Mouse (Mus musculus) frontal cortex, postnatal 36 days (tissue): ENCODE measurements around the gene Rusc2.

Experiments
- DNase-seq, 2 experiments: peaks; one replicate each; pipeline ENCODE4 v3.0.0; 2022; ENCODE audit warnings: low spot score in 2 of 2

Rusc2 gene

DNA sequence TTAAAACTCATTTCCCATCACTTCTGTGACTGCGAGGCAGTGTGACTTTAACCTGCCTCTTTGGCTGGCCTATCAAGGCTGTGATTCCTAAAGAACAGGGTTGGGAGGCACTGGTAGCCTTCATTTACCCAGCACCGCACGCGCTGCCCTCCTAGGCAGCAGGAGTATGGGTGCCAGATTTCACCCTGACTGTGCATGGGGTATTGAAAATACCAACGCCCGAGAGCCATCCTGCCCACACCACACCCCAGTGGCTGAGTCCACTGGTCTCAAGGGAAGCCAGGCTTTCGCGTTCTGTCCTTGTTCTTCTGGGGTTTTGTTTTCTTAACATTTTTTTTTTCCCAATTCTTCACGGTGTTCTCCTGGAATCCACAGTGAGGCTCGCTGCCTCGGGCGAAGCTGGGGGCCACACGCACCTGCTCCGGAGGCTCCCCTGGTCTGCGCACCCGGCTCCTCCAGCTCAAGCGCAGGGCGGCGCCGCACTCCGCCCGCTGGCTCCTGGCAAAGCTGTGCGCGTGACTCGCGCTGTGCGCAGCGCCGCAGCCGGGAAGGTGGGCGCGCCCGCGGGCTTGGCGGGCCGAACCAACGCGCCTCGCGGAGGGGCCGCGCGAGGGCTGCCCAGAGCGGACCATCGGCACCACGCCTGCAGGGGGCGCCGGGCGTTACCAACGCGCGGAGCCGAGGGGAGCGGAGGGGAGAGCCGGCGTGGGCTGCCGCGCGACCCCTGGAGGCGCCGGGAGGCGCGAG, at the start of gene Rusc2:
Gene Rusc2 (plus strand): TSS at position 572 of the 747 bp plus-strand sequence.
- peak; percentile 94 to 96 for DNase-seq

DNA sequence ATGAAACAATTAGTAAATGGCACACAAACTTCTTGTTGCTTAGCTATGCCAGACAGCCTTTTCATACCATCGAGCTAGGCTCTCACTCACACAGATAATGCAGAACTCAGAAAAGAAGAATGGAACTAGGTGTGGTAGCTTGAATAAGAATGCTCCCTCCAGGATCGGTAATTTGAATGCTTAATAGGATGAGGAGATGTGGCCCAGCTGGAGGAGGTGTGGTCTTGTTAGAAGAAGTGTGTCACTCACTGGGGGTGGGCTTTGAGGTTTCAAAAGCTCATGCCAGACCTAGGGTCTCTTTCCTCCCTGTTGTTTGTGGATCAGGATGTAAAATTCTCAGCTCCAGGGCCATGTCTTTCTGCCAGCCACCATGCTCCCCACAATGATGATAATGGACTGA, 47.0 kb upstream of the Rusc2 start:
- DNase-seq, result no peak

DNA sequence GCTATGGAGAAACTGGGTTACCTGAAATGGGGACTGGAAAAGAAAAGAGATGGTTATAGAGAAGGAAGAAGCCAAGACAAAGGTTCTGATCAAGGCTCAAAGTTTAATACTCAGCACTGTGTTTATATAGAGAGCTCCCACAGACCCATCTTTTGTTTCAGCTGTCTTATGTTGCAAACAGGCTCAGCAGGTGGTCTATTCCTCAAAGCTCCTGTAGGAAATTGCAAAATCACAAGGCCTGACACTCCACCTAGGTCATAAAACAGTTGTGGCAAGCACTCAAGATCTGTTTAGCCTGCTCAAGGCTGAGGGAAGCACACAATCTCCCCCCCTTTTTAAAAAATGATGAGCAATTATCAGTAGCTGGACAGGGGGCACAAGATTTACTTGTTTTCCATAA, 45.6 kb upstream of the Rusc2 start:
- no peak for DNase-seq

DNA sequence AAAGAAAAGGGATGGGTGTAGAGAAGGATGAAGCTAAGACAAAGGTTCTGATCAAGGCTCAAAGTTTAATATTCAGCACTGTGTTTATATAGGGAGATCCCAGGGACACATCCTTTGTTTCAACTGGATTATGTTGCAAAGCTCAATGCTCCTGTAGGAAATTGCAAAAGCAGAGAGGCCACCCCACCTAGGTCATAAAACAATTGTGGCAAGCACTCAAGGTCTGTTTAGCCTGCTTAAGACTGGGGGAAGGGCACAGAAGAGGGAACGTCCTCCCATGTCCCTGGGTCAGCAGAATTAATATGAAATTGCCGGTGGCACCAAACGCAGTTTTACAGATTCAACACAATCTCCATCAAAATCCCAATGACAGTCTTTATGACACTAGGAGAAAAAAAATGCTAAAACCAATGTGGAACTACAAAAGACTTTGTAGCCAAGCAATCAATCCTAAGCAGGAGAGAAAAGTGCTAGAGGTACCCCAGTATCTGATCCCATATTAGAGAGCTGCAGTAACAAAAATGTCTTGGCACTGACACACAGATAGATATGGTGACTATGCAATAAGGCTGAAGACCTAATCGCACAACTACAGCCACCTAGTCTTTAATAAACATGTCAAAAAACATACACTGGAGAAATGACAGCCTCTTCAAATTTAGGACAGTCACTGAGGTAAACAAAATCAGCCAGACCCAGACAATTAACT, 41.5 kb upstream of the Rusc2 start:
- DNase-seq, result no peak

DNA sequence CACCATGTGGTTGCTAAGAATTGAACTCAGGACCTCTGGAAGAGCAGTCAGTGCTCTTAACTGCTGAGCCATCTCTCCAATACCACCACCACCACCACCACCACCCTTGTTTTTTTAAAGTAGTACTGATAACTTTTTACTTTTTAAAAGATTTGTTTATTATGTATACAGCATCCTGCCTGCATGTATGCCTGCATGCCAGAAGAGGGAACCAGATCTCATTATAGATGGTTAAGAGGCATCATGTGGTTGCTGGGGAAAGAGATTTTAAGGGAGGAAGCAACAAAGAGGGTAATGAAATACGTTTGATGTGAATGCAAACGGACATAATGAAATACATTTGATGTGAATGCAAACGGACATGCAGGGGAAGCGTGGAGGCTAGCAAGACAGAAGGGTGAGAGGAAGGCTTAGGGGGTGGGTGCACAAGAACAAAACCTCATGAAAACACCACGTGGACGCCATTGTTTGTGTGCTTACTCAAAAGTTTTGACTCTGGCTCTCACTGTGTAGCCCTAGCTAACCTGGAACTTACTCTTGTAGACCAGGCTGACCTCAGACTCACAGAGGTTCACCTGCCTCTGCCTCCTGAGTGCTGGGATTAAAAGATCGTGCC, 40.4 kb upstream of the Rusc2 start:
- DNase-seq, result no peak

DNA sequence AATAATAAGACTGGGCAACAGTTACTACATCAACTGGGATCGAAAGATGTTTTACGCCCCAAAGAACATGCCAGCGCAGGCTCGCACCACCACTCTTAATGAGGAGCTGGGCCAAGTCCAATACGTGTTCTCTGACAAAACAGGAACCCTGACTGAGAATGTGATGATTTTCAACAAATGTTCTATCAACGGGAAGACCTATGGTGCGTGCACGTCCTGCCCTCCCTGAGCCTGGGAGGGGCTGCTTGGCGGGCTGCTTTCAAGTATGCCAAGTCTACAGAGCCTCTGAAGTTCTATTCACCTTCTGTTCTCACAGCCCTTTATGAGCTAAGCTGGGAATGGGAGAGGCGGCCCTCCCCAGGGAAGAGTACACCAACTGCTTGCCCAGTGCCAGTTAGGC, 39.3 kb upstream of the Rusc2 start:
- no peak for DNase-seq

DNA sequence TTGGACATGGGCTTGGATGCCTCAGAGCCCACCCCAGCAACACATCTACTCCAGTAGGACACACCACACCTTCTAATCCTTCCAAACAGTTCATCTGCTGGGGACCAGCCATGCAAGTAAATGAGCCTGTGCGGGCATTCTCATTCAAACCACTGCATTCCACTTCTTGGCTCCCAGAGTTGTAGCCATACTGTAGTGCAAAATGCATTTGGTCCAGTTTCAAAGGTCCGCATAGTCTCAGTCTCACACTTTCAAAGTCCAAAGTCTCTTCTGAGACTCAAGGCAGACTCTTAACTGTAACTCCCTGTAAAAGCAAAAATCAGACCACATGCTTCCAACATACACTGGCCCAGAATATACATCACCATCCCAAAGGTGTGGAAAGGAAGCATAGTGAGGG, 36.8 kb upstream of the Rusc2 start:
- no peak for DNase-seq

DNA sequence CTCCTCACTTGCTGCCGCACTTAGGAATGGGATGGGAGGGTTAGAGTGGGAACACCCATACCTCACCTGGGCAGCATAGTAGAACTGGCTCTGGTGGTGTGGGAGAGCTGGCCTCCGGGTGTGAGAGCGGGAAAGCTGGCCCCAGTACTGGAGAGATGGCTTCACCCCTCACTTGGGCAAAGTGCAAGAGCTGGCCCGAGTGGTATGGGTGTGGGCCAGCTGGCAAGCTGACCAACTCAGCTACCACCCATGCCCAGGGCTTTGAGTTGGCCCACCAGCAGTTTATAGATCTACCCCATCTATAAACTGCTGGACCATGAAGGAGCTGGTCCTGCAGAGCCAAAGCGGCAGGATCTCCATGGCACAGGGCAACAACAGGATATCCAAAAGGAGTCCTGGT, 32.6 kb upstream of the Rusc2 start:
- DNase-seq, result no peak

DNA sequence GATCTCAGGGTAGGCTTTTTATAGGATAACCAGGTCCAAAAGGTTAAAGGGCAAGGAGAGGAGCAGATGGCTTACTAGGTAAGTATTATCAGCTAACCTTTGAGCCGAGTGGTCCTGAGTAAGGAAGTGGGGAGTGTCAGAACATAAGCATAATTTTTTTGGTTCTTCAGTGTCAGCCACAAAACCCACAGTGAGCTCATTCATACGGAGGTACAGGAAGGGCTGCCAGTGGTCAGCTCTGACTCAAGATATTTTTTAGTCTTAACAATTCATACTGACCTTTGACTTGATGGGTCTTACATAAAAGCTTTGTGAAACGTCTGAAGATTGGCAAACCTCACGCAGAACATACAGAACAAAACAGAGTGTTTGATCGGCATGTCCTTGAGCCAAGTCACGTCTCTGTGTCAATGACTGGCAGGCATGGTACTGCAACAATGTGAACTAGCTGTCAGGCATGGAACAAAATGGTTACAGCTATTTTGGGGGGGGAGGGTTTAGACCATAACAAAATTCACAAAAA, 31.7 kb upstream of the Rusc2 start:
- no peak for DNase-seq

DNA sequence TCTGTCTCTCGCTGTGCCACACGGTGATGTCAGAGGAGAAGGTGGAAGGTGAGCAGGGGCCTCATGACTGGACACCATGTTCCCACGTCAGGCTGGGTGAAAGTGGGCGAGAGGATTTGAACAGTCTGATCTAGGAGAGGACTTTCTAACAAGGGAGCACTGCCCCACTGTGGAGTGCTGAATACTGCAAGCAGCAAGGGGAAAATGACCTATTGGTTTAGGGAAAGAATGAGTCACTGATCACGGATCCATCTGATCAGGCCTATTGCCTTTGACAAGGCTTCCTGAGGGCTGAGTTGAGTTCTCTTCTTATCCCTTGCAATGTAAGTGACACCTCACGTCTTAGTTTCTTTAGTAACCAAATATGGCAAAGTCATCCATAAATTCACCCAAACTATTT, 28.1 kb upstream of the Rusc2 start:
- DNase-seq, result no peak

DNA sequence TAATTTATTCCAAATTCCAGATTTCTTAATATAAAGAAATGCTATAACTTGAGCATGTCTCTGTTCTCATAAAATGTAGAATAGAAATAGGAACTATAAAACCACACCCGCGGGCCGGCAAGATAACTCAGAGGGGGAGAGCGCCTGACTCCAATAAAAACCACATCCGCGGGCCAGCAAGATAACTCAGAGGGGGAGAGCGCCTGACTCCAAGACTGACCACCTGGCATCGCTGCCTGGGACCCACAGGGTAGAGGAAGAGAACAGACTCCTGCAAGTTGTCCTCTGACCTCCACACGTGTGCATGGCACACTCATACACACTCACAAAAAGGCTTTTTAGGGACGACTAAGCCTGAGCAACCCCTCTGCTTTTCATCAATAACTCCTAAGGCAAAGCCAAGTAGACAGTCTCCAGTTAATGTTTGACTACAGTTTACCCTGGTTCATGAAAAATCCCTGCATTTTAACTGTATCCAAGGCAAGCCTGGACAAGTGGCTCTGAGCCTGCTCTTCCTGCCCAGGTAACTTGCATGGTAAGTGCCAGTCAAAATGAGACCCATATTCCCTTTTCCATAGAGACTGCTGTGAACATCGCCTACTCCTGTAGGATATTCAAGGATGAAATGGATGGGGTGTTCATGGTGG, 16.7 kb upstream of the Rusc2 start:
- DNase-seq, result no peak

DNA sequence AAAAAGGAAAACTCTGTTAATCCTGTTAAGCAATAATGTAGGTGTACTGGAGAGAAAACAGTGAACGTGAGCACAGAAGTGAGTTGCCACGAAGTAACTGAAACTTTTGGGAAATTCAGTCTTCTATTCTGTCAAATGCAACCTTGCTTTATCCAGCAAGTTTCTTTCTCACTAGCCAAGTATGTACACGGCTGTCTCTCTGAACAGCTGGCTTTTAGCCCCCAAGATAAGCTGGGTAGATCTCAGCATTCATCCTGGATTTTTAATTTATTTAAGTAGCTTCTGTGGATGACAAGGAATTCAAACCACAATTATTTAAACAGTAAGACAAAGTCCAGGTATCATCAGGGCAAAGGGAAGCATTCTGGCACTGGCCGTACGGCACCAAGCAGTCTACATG, 14.5 kb upstream of the Rusc2 start:
- no peak for DNase-seq

DNA sequence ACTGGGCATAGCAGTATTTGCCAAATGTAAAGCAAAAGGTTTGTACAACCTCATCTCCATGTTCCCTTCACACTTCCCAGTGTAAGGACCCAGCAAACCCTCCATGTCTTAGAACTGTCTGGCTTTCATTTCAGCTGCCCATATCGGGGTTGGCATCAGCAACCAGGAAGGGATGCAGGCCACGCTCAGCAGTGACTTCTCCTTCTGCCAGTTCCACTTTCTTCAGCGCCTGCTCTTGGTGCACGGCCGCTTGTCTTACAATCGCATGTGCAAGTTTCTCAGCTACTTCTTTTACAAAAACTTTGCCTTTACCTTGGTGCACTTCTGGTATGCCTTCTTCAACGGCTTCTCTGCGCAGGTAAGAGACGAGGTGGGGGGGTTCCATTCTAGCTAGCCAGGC, 14.0 kb upstream of the Rusc2 start:
- DNase-seq, result no peak

DNA sequence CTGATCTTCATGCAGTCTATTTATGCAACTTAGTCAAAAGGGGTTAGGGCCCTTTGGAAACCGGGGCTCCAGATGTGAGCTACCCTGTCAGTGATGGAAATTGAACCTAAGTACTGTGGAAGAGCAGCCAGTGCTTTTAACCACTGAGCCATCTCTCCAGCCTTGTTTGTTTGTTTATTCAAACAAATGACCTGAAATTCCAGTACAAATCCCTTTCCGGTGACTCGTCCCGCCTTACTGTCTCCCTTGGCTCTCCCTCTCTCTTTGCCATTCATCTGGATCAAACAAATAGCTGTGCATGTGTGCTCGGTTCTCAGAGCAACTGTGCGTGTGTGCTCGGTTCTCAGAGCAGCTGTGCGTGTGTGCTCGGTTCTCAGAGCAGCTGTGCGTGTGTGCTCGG, 10.4 kb upstream of the Rusc2 start:
- no peak for DNase-seq

DNA sequence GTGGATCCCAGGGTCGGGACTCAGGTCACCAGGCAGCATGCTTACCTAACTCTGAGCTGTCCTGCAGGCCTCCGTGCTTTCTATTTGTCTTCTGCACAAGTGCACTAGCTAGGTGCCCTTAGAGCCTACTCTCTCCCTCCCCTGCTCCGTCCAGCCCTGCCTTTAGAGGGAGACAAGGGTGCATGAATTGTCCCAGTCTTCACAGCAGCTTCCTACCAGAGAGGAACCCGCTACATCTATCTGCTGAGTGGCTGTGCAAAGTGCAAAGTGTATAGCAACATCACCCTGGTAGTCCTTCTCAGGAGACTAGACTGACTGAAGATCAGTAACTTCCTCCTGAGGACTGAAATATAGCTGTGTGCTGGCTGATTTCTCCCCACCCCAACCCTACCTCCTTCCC, 9.6 kb upstream of the Rusc2 start:
- no peak for DNase-seq

DNA sequence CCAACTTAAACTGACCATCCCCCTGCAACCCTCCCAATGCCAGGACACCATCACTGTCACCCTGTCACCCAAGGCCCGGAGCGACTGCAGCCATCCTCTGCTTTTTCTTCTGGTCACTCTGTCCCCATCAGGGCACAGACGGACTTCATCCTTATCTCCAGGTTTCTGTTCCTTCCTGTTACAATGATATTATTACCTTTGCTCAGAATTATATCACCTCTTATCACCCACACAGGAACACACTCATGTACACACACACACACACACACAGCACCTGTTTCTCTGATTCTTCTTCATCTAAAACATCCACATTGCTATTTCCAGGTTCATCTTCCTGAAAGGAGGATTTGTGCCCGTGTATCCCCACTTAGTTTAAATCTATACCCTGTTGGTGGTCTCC, 7.5 kb upstream of the Rusc2 start:
- DNase-seq, result no peak

DNA sequence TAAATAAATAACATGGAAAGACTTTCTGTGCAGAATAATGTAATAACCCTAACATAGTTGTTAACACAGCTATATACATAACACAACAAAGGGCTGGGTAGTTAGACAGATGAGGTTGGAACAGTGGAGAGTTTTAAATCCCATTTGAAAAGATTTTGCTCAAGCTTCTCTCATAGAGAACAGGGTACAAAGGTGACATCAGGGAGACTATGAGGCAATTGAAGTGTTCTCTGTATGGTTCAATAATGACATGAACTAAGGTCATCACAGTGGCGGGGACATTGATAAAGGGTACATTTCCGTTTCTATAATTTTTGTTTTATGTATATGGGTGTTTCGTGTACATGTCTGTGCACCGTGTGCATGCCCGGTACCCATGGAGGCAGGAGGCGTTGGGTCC, 2.2 kb upstream of the Rusc2 start:
- DNase-seq, result no peak

DNA sequence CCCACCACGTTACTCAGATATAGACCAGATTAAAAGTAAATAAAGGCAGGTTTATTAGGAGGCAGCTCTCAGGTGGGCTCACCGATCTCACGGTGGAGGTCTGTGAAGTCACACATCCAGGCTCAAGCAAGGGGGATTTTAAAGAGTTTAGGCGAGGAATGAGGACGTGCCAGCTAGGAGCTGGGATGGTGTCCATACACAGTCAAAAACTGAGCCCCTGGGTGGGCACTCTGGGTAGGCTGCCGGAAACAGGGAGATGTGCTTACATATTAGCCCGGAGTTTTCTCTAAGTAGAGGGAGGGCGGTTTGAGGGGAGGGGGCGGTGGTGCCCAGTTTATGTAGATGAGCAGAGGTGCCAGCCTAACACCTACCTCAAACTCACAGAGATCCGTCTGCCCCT, 828 bp upstream of the Rusc2 start:
- no peak for DNase-seq

DNA sequence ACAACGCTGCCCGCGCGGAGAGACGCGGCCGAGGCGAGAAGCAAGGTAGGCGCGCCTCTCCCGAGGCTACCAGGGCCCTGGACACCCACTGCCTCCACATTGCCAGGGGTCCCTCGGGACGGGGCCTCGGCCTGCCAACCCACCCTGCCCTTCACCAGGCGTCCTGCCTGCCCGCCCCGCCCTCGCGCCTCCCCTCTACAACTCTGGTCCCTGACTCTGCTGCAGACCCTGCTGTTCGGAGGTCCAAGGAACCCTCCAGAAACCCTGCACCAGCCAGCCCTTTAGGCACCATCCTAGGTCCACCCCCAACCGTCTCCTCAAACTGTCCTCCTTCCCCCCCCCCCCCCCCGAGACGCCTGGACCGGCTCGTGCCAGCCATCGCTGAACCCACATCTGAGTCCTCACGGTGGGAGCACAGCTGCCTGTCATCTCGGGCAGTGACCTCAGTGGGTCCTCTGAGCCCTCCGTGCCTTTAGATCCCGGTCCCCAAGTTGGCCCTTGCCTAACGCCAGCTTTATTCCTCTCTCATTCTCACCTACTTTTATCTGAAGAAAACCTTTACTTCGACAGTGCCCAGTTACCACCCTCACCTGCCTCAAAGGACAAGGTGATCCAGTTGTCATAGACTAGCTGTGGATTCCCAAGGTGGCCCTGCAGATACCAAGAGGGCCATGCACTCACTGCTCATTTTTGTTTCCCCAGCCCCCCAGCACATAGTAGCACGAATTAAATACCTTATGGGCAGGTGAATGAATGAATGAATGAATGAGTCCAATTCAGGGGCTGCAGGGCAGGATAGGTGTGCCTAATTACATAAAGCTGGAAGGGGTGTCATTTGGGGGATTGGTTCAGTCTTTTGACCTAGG, 609 bp downstream of the Rusc2 start:
- no peak for DNase-seq

DNA sequence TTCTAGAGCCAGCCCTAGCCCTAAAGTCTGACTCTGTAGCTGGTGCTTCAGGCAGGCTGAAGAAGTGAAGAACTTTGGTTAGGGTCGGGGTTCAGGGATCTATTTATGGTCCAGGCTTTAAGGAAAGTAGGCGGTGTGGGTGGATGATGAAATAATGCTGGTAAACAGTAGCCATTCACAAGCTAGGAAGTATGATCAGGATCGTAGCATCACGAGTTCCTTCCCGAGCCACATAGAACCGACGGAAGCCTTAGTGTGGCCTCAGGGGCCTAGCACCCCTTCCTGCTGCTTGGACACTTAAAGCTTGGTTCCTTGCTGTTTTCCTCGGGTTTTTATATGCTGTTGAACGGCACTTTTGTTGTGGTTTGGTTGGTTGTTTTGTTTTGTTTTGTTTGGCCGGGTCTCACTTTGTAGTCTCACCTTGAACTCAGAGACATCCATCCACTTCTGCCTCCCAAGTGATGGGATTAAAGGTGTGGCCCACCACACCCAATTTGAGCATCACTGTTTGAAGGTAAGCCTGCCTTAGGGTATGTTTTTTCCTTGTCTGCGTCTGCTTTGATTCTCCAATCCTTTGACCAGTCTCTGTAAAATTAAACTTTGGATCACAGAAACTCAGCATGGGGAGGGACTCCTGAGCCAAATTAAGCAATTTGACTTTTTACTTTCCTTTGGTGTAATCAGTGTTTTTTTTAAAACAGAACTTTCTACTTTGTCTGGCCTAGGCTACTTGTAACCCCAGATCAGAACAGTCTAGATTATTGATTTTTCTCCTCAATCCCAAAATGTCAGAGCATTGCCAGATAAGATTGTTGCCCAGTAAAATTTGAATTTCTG, 1.7 kb downstream of the Rusc2 start:
- peak in 1 of 2 experiments; percentile 15 for DNase-seq

DNA sequence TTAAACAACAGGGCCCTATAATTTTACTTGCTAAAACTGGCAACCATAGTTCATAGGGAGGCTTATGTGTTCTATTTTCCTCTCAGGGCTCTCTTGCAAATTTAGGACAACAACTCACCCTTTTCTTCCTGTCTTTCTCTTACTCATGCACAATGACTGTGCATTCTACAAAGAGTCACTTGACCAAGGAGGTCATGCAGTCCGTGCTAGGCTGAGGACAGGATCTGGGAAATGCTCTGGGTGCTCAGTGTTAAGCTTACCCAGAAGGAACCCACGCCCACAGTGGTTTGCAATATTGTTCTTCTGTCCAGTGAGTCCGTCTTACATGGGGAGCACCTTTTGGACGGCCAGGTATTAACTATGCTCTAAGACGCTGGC, 2.3 kb downstream of the Rusc2 start:
- DNase-seq, result no peak
